Mouse (Mus musculus) hindbrain, embryonic 15.5 days (tissue): ENCODE measurements around the gene Zfp354b. TPM values are rescaled to one million over a fixed set of nuclear protein-coding genes. Genes with fewer than 3 reads are reported as not detected.

Experiments used
- ATAC-seq: fragments of 200-750 bp; cut with Nextera tagmentation; 2 replicates; pipeline ENCODE4 v1.8.0; 2017; ENCODE audit warnings: low read depth, moderate number of reproducible peaks, moderate TSS enrichment; ENCODE audit not compliant: low FRiP score
- H3K27ac ChIP-seq: fragments of 300-500 bp; sonication (generic); replicated peaks from 2 replicates; pipeline ENCODE4 v1.5.1; 2015; ENCODE audit warnings: mild to moderate bottlenecking, inconsistent platforms
- H3K27me3 ChIP-seq: fragments of 300-500 bp; sonication (generic); 2 replicates; pipeline ENCODE4 v1.6.1; 2015; ENCODE audit warnings: control low read depth, inconsistent platforms
- H3K36me3 ChIP-seq: fragments of 300-500 bp; sonication (generic); 2 replicates; pipeline ENCODE4 v1.6.1; 2015; ENCODE audit warnings: control low read depth, inconsistent platforms
- H3K4me1 ChIP-seq: fragments of 300-500 bp; sonication (generic); replicated peaks from 2 replicates; pipeline ENCODE4 v1.6.1; 2015; ENCODE audit warnings: control low read depth, inconsistent platforms
- H3K4me2 ChIP-seq: fragments of 300-500 bp; sonication (generic); 2 replicates; pipeline ENCODE4 v1.6.1; 2015; ENCODE audit warnings: moderate library complexity, mild to moderate bottlenecking, inconsistent platforms
- H3K4me3 ChIP-seq: fragments of 300-500 bp; sonication (generic); 2 replicates; pipeline ENCODE4 v1.5.1; 2015; ENCODE audit warnings: mild to moderate bottlenecking, inconsistent platforms
- H3K9ac ChIP-seq: fragments of 300-500 bp; sonication (generic); 2 replicates; pipeline ENCODE4 v1.6.1; 2015; ENCODE audit warnings: inconsistent platforms
- H3K9me3 ChIP-seq: fragments of 300-500 bp; sonication (generic); 2 replicates; pipeline ENCODE4 v1.6.1; 2016; ENCODE audit warnings: control low read depth, inconsistent platforms
- WGBS: fragments of 180-500 bp; shearing (Covaris S2); methylation state at CpG from one replicate; pipeline ENCODE4 v1.1.7; 2015; 5-methylcytosine and 5-hydroxymethylcytosine counted together
- polyA plus RNA-seq: library from polyadenylated mRNA; unstranded; fragments of >200 nt; fragmentation: Nextera tagmentation; extraction: Ambion mirVana; gene quantifications from 2 replicates; pipeline ENCODE4 v1.2.1, GENCODE M21; 2015

The Zfp354b gene
- 3.5 and 4.3 TPM in 2 replicates for polyA plus RNA-seq

GRCm38 (mm10) chr11:50931451-50931866 is at the start of gene Zfp354b:
TSS of gene Zfp354b (minus strand) at chr11:50931633.
- H3K4me1 ChIP-seq, result peaks cover 14% of the 10 kb centered on the region; the same call in 1 of the 2 replicates
- ATAC-seq, result peak; percentile 96

GRCm38 (mm10) chr11:50977216-50977615 is 45.8 kb upstream of the Zfp354b start:
- Histone ChIP-seq H3K4me3 (no peak overlapping the region), H3K4me1 (no peaks in the 10 kb centered on the region)

More at GRCm38 (mm10) chr11:50931451-50931866, at the start of gene Zfp354b:
- Histone ChIP-seq H3K4me2 (peak within 1 kb of the TSS; percentile 95), H3K4me3 (peak within 1 kb of the TSS; percentile 76), H3K9ac (peak within 1 kb of the TSS; percentile 88), H3K27ac (peak within 1 kb of the TSS; percentile 91), H3K9me3 (no peaks in the 10 kb centered on the region), H3K36me3 (no peaks in the 10 kb centered on the region), H3K27me3 (no peaks in the 10 kb centered on the region)
- under 1% methylated on average over 18 of the region's 18 CpGs for WGBS

GRCm38 (mm10) chr11:50966230-50966629 is 34.8 kb upstream of the Zfp354b start, which contains the start of gene Olfr1378:
TSS of gene Olfr1378 (plus strand) at chr11:50966530.
- ATAC-seq, result no peak
- Histone ChIP-seq H3K4me1 (no peaks in the 10 kb centered on the region), H3K27me3 (no peaks in the 10 kb centered on the region), H3K9ac (no peak within 1 kb of the TSS), H3K27ac (no peak within 1 kb of the TSS), H3K36me3 (no peaks in the 10 kb centered on the region), H3K4me2 (no peak within 1 kb of the TSS), H3K4me3 (no peak within 1 kb of the TSS), H3K9me3 (no peaks in the 10 kb centered on the region)
- 86% methylated on average over 11 of the region's 11 CpGs for WGBS

More at GRCm38 (mm10) chr11:50977216-50977615, 45.8 kb upstream of the Zfp354b start:
- no peaks in the 10 kb centered on the region for H3K36me3 ChIP-seq
- ATAC-seq, result no peak
- no peak overlapping the region for H3K27ac ChIP-seq
- H3K9me3 ChIP-seq, result no peaks in the 10 kb centered on the region
- H3K4me2 ChIP-seq, result no peak overlapping the region
- no peak overlapping the region for H3K9ac ChIP-seq
- no peaks in the 10 kb centered on the region for H3K27me3 ChIP-seq
- WGBS, result 81% methylated on average over 4 of the region's 4 CpGs

GRCm38 (mm10) chr11:50964886-50965285 is 33.5 kb upstream of the Zfp354b start:
- Histone ChIP-seq H3K9ac (no peak overlapping the region), H3K36me3 (no peaks in the 10 kb centered on the region), H3K27ac (no peak overlapping the region), H3K4me2 (no peak overlapping the region), H3K27me3 (no peaks in the 10 kb centered on the region), H3K4me3 (no peak overlapping the region), H3K9me3 (no peaks in the 10 kb centered on the region), H3K4me1 (no peaks in the 10 kb centered on the region)
- 85% methylated on average over 2 of the region's 2 CpGs for WGBS
- no peak for ATAC-seq

- H3K9ac ChIP-seq, result no peak within 1 kb of the TSS
- ATAC-seq, result no peak
- no peak within 1 kb of the TSS for H3K4me2 ChIP-seq
- H3K27ac ChIP-seq, result no peak within 1 kb of the TSS
- H3K4me3 ChIP-seq, result no peak within 1 kb of the TSS
- no peaks in the 10 kb centered on the region for H3K27me3 ChIP-seq
- H3K9me3 ChIP-seq, result no peaks in the 10 kb centered on the region
- H3K4me1 ChIP-seq, result no peaks in the 10 kb centered on the region
- H3K36me3 ChIP-seq, result no peaks in the 10 kb centered on the region
- 64% methylated on average over 6 of the region's 6 CpGs for WGBS
These were observed 22.2 kb upstream of the Zfp354b start, which contains the start of gene Prop1 for GRCm38 (mm10) chr11:50953665-50954064. TSS of gene Prop1 (minus strand) at chr11:50953765.

GRCm38 (mm10) chr11:50952290-50952689 is 20.9 kb upstream of the Zfp354b start:
- H3K4me2 ChIP-seq, result no peak overlapping the region
- H3K27ac ChIP-seq, result no peak overlapping the region
- no peak overlapping the region for H3K9ac ChIP-seq
- no peaks in the 10 kb centered on the region for H3K4me1 ChIP-seq
- no peak overlapping the region for H3K4me3 ChIP-seq
- H3K9me3 ChIP-seq, result no peaks in the 10 kb centered on the region
- no peak for ATAC-seq
- WGBS, result 70% methylated on average over 14 of the region's 14 CpGs
- no peaks in the 10 kb centered on the region for H3K27me3 ChIP-seq
- no peaks in the 10 kb centered on the region for H3K36me3 ChIP-seq

GRCm38 (mm10) chr11:50943506-50943905 is 12.1 kb upstream of the Zfp354b start, which contains the start of gene 4933414I15Rik:
TSS of gene 4933414I15Rik (minus strand) at chr11:50943765.
- WGBS, result 83% methylated on average over 14 of the region's 14 CpGs
- Histone ChIP-seq H3K4me3 (no peak within 1 kb of the TSS), H3K9me3 (no peaks in the 10 kb centered on the region), H3K27me3 (no peaks in the 10 kb centered on the region), H3K4me2 (no peak within 1 kb of the TSS), H3K4me1 (no peaks in the 10 kb centered on the region), H3K9ac (no peak within 1 kb of the TSS), H3K27ac (no peak within 1 kb of the TSS), H3K36me3 (no peaks in the 10 kb centered on the region)
- no peak for ATAC-seq

GRCm38 (mm10) chr11:50942386-50942785 is 11.0 kb upstream of the Zfp354b start:
- Histone ChIP-seq H3K4me3 (no peak overlapping the region), H3K36me3 (no peaks in the 10 kb centered on the region), H3K27ac (no peak overlapping the region), H3K4me1 (no peaks in the 10 kb centered on the region), H3K27me3 (no peaks in the 10 kb centered on the region), H3K4me2 (no peak overlapping the region), H3K9me3 (no peaks in the 10 kb centered on the region), H3K9ac (no peak overlapping the region)
- WGBS, result 74% methylated on average over 12 of the region's 12 CpGs
- no peak for ATAC-seq

- Histone ChIP-seq H3K9me3 (no peaks in the 10 kb centered on the region), H3K4me3 (no peak overlapping the region), H3K4me2 (no peak overlapping the region), H3K4me1 (no peaks in the 10 kb centered on the region), H3K36me3 (no peaks in the 10 kb centered on the region), H3K27me3 (no peaks in the 10 kb centered on the region), H3K9ac (no peak overlapping the region), H3K27ac (no peak overlapping the region)
- peak; percentile 72; the same call in 1 of the 2 replicates for ATAC-seq
- WGBS, result 40% methylated on average over 14 of the region's 14 CpGs
These were observed 8.4 kb upstream of the Zfp354b start for GRCm38 (mm10) chr11:50939621-50940366.

GRCm38 (mm10) chr11:50938435-50938834 is 7.0 kb upstream of the Zfp354b start:
- H3K4me2 ChIP-seq, result no peak overlapping the region
- H3K36me3 ChIP-seq, result no peaks in the 10 kb centered on the region
- ATAC-seq, result no peak
- H3K4me3 ChIP-seq, result no peak overlapping the region
- no peaks in the 10 kb centered on the region for H3K4me1 ChIP-seq
- H3K9ac ChIP-seq, result no peak overlapping the region
- H3K9me3 ChIP-seq, result no peaks in the 10 kb centered on the region
- WGBS, result 83% methylated on average over 8 of the region's 8 CpGs
- H3K27me3 ChIP-seq, result no peaks in the 10 kb centered on the region
- no peak overlapping the region for H3K27ac ChIP-seq

- Histone ChIP-seq H3K9ac (no peak overlapping the region), H3K4me1 (peaks cover 14% of the 10 kb centered on the region; the same call in 1 of the 2 replicates), H3K4me3 (peak overlapping the region; percentile 76; the same call in 1 of the 2 replicates), H3K27ac (peak overlapping the region; percentile 91; the same call in 1 of the 2 replicates), H3K9me3 (no peaks in the 10 kb centered on the region), H3K27me3 (no peaks in the 10 kb centered on the region), H3K4me2 (peak overlapping the region; percentile 95), H3K36me3 (no peaks in the 10 kb centered on the region)
- peak; percentile 25; the same call in 1 of the 2 replicates for ATAC-seq
- 65% methylated on average over 1 of the region's 1 CpGs for WGBS
These were observed 607 bp upstream of the Zfp354b start for GRCm38 (mm10) chr11:50932040-50932439.

GRCm38 (mm10) chr11:50931021-50931420 is 412 bp downstream of the Zfp354b start:
- Histone ChIP-seq H3K9ac (peak overlapping the region; percentile 88), H3K4me3 (peak overlapping the region; percentile 76), H3K9me3 (no peaks in the 10 kb centered on the region), H3K27me3 (no peaks in the 10 kb centered on the region), H3K36me3 (no peaks in the 10 kb centered on the region), H3K4me2 (peak overlapping the region; percentile 95), H3K27ac (peak overlapping the region; percentile 91), H3K4me1 (peaks cover 14% of the 10 kb centered on the region; the same call in 1 of the 2 replicates)
- ATAC-seq, result peak; percentile 75; the same call in 1 of the 2 replicates
- WGBS, result 0% methylated on average over 16 of the region's 16 CpGs
